Mouse (Mus musculus): ENCODE measurements at regions not wholly inside any gene's neighbourhood (a gene's known extent, or its start where the extent isn't known, plus 50 kb on each side); places are given as distances from the start of the nearest gene placed in this dataset.

DNA sequence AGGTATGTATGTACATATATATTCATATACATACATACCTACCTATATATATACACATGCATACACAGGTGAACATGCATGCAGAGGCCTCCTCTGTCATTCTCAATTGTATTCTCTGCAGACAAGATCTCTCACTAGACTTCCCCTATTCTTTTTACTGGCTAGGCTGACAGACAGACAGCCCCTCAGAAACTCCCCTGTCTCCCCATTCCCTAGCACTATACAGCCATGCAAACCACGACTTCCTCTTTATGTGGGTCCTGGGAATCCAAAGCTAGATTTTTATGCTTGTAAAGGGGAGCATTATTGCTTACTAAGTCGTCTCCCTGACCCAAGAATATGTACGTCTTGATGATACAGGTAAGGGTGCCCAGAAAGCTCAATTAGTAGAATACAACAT lies 86.9 kb downstream of the Fam124b start:
- Histone ChIP-seq H3K4me2 (ENCODE audit: low read depth) (no peak overlapping the region), H3K9me3 (ENCODE audit: low read length) (no peaks in the 10 kb centered on the region), H3K36me3 (ENCODE audit: insufficient read depth) (no peaks in the 10 kb centered on the region), H3K27me3 (ENCODE audit: insufficient read depth, low read length) (no peaks in the 10 kb centered on the region), H3K4me1 (ENCODE audit: insufficient read depth) (no peaks in the 10 kb centered on the region), H3K4me3 (ENCODE audit: low read depth, low read length) (no peak overlapping the region), H3K9ac (no peak overlapping the region), H3K27ac (ENCODE audit: low read depth, low read length) (no peak overlapping the region)
- WGBS = 71% methylated on average over 3 of the region's 3 CpGs
- DNase-seq = no peak
- TF ChIP-seq CTCF (IDR thresholded peaks at IDR 0.05; ENCODE audit: low read depth) = no peak
- ATAC-seq = no peak

DNA sequence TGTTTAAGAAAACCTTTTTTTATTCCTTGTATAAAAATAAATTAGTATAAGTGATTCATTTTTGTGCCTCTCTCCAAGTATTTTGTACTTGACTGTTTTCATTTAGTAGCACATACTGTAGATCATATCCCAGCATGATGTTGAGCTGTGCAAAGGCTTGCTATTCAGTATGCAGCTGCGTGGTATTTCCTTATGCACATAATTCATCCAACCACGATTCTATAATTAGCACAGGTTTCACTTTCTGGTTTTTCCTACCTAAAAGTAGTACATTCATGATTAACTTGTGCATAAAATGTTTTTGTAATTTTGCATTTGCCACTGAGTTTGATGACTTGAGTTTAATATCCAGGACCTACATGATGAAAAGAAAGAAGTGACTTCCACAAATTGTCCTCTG lies 94.3 kb downstream of the Fam124b start:
- TF ChIP-seq CTCF (IDR thresholded peaks at IDR 0.05; ENCODE audit: low read depth) = no peak
- Histone ChIP-seq H3K27me3 (ENCODE audit: insufficient read depth, low read length) (no peaks in the 10 kb centered on the region), H3K27ac (ENCODE audit: low read depth, low read length) (no peak overlapping the region), H3K4me1 (ENCODE audit: insufficient read depth) (no peaks in the 10 kb centered on the region), H3K9ac (no peak overlapping the region), H3K4me2 (ENCODE audit: low read depth) (no peak overlapping the region), H3K9me3 (ENCODE audit: low read length) (no peaks in the 10 kb centered on the region), H3K36me3 (ENCODE audit: insufficient read depth) (no peaks in the 10 kb centered on the region), H3K4me3 (ENCODE audit: low read depth, low read length) (no peak overlapping the region)
- 76% methylated on average over 2 of the region's 2 CpGs for WGBS
- no peak for DNase-seq
- no peak for ATAC-seq

- Histone ChIP-seq H3K4me3 (ENCODE audit: low read depth, low read length) (no peak overlapping the region), H3K4me2 (ENCODE audit: low read depth) (no peak overlapping the region), H3K36me3 (ENCODE audit: insufficient read depth) (no peaks in the 10 kb centered on the region), H3K4me1 (ENCODE audit: insufficient read depth) (no peaks in the 10 kb centered on the region), H3K27me3 (ENCODE audit: insufficient read depth, low read length) (no peaks in the 10 kb centered on the region), H3K9me3 (ENCODE audit: low read length) (no peaks in the 10 kb centered on the region), H3K27ac (ENCODE audit: low read depth, low read length) (no peak overlapping the region), H3K9ac (no peak overlapping the region)
- no peak for TF ChIP-seq CTCF (IDR thresholded peaks at IDR 0.05; ENCODE audit: low read depth)
- 35% methylated on average over 2 of the region's 2 CpGs for WGBS
- DNase-seq = peak; percentile 15
- peak; percentile 54 for ATAC-seq
Measured at GRCm38 (mm10) chr1:80115913-80116312, 102.4 kb downstream of the Fam124b start.

DNA sequence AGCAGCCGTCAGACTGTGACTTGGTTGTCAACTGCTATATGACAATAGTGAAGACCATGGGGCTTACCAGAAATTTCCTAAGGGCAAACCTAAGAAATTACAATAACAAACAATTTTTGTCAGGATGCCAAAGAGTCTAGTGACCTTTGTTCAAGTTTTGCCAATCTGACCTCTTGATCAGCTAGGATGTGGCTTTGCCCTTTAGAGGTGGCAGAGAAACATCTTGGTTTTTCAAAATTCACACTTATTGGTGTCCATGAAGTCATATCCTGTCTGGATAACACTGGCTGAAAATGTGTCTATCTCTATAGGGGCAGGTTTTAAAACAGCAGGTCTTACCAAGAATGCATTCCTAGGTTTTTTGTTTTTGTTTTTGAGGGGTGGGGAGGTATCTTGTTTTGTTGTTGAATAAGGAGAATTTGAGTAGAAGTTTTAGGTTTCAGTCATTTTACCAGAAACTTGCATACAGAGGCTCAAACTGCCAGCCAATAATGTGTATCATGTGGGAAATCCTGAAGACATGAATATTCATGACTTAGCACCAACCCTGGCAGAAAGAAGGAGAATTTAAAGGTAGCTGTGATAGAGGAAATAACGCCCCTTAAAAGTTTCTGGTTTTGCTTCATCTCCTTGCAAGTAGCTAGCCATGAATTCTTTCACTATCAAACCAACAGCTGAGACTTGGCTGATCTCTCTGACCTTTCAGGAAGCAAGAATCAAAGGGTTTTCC lies 110.4 kb downstream of the Fam124b start:
- ATAC-seq (no peak), DNase-seq (no peak)
- WGBS = 70% methylated on average over 2 of the region's 2 CpGs
- Histone ChIP-seq H3K27ac (ENCODE audit: low read depth, low read length) (no peak overlapping the region), H3K36me3 (ENCODE audit: insufficient read depth) (no peaks in the 10 kb centered on the region), H3K4me1 (ENCODE audit: insufficient read depth) (no peaks in the 10 kb centered on the region), H3K27me3 (ENCODE audit: insufficient read depth, low read length) (no peaks in the 10 kb centered on the region), H3K4me2 (ENCODE audit: low read depth) (no peak overlapping the region), H3K9me3 (ENCODE audit: low read length) (no peaks in the 10 kb centered on the region), H3K4me3 (ENCODE audit: low read depth, low read length) (no peak overlapping the region), H3K9ac (no peak overlapping the region)
- TF ChIP-seq CTCF (IDR thresholded peaks at IDR 0.05; ENCODE audit: low read depth) = no peak

GRCm38 (mm10) chr1:80106269-80106668 lies 112.0 kb downstream of the Fam124b start:
- ATAC-seq (peak; percentile 51; the same call in 1 of the 2 replicates), DNase-seq (peak; percentile 66)
- H3K4me3 ChIP-seq (ENCODE audit: low read depth, low read length) = no peak overlapping the region
- no peak overlapping the region for H3K4me2 ChIP-seq (ENCODE audit: low read depth)
- H3K4me1 ChIP-seq (ENCODE audit: insufficient read depth) = no peaks in the 10 kb centered on the region
- WGBS = 63% methylated on average over 2 of the region's 2 CpGs
- no peaks in the 10 kb centered on the region for H3K27me3 ChIP-seq (ENCODE audit: insufficient read depth, low read length)
- H3K9ac ChIP-seq = no peak overlapping the region
- no peak overlapping the region for H3K27ac ChIP-seq (ENCODE audit: low read depth, low read length)
- no peaks in the 10 kb centered on the region for H3K9me3 ChIP-seq (ENCODE audit: low read length)
- TF ChIP-seq CTCF (IDR thresholded peaks at IDR 0.05; ENCODE audit: low read depth) = peak; percentile 56
- H3K36me3 ChIP-seq (ENCODE audit: insufficient read depth) = no peaks in the 10 kb centered on the region

- no peak overlapping the region for H3K4me3 ChIP-seq (ENCODE audit: low read depth, low read length)
- H3K4me1 ChIP-seq (ENCODE audit: insufficient read depth) = no peaks in the 10 kb centered on the region
- no peaks in the 10 kb centered on the region for H3K9me3 ChIP-seq (ENCODE audit: low read length)
- H3K9ac ChIP-seq = no peak overlapping the region
- no peak overlapping the region for H3K27ac ChIP-seq (ENCODE audit: low read depth, low read length)
- no peak for TF ChIP-seq CTCF (IDR thresholded peaks at IDR 0.05; ENCODE audit: low read depth)
- no peaks in the 10 kb centered on the region for H3K36me3 ChIP-seq (ENCODE audit: insufficient read depth)
- WGBS = 100% methylated on average over 1 of the region's 1 CpGs
- H3K27me3 ChIP-seq (ENCODE audit: insufficient read depth, low read length) = no peaks in the 10 kb centered on the region
- DNase-seq = no peak
- no peak overlapping the region for H3K4me2 ChIP-seq (ENCODE audit: low read depth)
- no peak for ATAC-seq
Measured at GRCm38 (mm10) chr1:80098266-80098665, 120.0 kb downstream of the Fam124b start.

GRCm38 (mm10) chr1:80091800-80092199 lies 126.5 kb downstream of the Fam124b start:
- Histone ChIP-seq H3K27me3 (ENCODE audit: insufficient read depth, low read length) (no peaks in the 10 kb centered on the region), H3K4me3 (ENCODE audit: low read depth, low read length) (no peak overlapping the region), H3K4me2 (ENCODE audit: low read depth) (no peak overlapping the region), H3K36me3 (ENCODE audit: insufficient read depth) (no peaks in the 10 kb centered on the region), H3K9ac (no peak overlapping the region), H3K9me3 (ENCODE audit: low read length) (no peaks in the 10 kb centered on the region), H3K4me1 (ENCODE audit: insufficient read depth) (no peaks in the 10 kb centered on the region), H3K27ac (ENCODE audit: low read depth, low read length) (no peak overlapping the region)
- TF ChIP-seq CTCF (IDR thresholded peaks at IDR 0.05; ENCODE audit: low read depth) = no peak
- WGBS = 74% methylated on average over 2 of the region's 2 CpGs
- DNase-seq (no peak), ATAC-seq (no peak)
